Mouse (Mus musculus): ENCODE measurements around the gene Spryd3.
"Not testable (repeated sequence)": the region's sequence is repeated elsewhere in the genome, so short reads cannot be mapped to it uniquely, and the experiment has no call there.

Gene Spryd3

DNA sequence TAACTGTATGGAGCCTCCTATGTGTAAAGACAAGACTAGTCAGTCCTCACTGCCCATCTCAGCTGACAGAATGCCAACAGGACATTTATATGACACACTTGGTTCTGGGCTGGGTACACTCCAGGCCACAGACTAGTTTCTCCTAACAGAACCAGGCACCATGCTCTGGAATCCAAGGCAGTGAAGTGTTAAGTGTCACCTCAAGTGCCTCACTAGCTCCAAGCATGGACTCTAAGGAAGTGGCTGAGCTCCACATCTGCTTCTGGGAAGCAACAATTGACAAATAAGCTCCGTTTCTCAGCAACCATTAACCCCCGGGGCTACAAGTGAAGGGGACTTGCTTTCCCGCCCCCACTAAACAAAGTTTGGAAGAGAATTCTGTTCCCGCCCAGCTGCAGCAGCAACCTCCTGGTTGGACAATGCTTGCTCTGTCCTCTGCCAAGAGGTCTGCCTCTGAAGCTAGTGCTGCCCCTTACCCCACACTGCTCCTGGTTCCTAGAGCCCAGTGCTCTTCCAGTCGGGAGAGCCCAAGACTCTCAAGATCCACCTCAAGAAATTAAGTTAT lies 38.0 kb downstream of the Spryd3 start:
- DNase-seq: no peak

DNA sequence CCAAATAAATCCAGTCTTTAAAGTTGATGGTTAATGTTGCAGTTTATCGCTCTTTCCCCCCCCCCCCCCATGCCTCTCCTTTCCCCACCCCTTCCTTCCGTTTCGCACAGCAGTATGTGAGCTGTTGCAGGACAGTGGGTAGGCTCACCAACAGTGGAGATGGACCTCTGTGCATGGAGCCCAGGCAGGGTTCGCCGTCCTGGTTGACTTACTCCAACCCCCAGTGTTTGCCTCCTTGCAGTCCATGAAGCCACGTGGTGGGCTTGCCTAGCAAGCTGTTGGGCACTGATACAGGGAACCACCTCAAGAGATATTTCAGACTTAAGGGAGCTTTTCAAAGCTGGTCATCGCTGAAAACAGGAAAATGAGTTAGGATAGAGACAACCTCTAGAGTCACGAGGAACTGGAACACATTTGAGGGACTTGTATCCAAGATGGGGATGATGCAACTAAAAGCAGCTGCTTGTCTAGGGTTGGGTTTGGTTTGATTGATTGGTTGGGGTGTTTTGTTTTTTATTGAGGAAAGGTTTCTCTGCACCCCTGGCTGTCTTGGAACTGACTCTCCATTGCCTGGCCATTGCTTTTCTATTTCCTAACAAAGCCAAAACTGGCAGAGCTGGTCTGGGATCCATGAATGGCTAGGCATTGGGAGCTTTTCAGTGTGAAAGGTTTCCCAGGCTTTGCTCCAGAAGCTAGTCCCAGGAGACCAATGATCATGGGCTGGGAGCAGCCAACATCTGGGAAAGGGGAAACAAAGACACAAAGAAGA lies 38.7 kb downstream of the Spryd3 start:
- no peak for DNase-seq

DNA sequence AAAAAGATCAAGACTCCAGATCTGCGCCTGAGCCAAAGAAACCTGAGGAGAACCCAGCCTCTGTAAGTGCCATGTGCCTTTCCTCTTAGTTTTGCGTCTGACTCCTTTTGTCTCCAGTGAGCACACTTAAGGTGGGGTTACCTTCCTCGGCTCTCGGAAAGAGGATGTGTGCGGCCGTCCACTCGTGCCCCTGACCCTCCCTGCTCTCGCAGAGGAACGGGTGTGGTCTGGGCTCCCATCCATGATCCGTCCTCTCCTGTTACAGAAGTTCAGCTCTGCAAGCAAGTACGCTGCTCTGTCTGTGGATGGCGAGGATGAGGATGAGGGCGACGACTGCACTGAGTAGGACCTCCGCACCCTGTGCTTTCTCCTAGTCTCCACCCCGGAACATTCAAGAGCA lies 41.0 kb downstream of the Spryd3 start:
- no peak for DNase-seq

DNA sequence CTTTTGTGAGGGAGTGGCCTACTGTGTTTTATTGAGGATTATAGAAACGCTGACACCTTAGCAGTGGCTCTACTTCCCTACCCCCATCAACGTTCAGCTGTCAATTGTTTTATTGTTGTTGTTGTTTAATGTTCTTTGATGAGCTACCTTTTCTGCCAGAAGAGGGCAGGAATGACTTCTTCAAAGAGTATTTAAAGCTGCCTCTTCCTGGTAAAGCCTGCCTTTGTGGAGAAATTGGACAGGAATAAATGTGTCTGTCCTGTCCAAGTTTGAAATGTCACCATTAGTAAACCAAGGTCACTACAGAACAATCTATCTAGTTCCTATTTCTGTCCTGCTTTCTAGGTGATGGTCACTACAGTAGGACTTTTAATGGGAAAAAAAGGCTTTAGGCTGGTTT lies 41.9 kb downstream of the Spryd3 start:
- DNase-seq: no peak

DNA sequence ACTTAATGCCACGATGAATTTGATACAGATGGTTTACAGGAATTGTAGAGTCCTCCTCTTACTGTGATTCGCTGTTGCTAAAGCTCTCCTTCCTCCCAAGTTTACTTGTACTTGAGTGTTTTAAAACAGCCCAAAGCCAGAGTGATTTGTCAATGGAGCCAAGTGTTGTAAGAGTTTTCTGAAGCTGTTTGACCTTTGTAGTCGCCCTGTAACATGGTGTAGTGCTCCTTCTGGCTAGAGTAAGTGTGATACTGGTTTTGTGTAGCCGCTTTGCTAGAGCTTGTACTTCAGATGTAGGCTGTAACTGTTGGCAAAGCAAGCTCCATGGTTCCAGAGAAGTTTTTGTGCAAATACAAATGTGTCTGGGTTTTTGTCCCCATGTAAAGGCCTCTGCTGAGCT lies 43.8 kb downstream of the Spryd3 start:
- no peak for DNase-seq

DNA sequence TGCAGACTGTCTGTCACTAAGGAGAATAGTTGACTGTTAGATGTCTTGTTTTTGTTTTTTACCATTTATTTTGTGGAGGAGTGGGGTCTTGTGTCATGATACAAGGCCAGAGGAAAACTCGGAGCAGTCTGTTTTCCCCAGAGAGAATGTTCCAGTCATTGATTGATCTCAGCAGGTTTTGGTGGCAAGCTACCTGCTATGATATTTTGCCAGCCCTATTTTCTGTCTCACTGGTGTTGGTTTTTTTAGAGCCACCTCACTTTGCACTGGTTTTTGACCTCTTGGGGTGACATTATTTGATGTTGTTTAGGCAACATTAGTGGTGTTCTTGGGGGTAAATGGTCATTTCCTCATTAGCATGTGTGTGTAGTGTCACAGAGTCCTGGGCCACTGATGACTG lies 44.3 kb downstream of the Spryd3 start:
- no peak for DNase-seq

DNA sequence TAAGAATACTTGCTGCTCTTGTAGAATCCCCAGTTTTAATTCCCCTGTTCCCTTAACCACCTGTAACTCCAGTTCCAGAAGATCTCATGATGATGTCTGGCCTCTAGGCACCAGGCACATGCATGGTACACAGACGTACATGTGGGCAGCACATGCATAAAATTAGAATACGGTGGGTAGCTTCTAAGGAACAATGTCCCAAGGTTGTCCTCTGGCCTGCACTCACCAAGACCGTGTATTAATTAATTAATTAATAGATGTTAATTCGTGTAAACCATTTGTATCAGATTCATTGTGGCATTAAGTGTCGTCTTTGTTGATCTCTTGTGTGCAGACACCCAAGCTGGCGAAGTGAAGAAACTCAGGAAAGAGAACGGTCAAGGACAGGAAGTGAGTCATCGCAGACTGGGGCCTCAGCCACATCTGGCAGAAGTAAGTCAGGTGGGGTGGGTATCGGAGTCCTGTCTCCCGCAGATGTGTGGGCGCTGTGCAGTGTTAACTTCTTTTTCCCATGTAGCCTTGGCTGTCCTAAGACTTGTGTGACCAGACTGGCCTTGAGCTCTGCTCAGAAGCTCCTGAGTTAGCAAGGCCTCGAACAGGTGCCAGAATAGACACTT lies 44.9 kb downstream of the Spryd3 start:
- DNase-seq: no peak

DNA sequence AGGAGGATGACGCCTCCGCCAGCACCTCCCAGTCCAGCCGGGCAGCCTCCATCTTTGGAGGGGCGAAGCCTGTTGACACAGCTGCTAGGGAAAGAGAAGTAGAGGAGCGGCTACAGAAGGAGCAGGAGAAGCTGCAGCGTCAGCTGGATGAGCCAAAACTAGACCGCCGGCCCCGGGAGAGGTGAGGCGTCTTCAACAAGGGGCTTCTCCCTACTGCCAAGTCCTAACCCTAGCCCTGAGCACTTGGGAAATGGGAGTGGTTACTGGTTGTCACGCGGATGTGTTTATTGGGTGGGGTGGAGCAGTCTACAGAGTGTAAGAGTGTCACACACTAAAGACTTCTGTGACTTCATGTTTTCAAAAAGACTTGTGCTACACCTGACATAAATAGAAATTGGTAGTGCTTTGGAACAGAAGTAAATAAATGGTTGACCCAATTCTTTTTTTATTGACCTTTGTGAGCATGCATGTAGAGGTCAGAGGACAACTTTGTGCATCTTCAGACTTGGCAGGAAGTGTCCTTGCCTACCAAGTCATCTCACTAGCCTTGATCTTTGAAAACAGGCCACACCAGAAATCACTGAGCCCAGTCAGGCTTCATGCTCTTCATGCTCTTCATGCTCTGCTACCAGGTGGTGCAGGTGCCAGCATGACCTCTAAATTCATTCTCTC lies 46.0 kb downstream of the Spryd3 start:
- DNase-seq: no peak

DNA sequence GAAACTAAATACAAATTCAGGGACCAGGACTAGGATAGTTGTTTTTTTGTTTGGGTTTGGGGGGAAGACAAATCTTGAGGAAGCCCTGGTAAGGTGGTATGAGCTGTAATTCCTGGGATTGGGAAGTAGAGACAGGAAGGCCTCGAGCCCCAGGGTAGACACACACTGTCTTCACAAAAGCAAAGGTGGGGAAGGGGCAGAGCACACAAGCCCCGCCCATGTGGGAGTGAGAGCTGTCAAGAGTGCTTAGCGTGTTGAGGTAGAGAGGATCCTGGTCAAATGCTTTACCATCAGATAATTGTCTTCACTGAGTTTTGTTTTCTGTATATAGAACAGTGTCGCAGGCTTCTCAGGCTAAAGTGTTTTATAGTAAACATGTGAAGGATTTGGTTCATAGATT lies 53.0 kb downstream of the Spryd3 start:
- DNase-seq: no peak

DNA sequence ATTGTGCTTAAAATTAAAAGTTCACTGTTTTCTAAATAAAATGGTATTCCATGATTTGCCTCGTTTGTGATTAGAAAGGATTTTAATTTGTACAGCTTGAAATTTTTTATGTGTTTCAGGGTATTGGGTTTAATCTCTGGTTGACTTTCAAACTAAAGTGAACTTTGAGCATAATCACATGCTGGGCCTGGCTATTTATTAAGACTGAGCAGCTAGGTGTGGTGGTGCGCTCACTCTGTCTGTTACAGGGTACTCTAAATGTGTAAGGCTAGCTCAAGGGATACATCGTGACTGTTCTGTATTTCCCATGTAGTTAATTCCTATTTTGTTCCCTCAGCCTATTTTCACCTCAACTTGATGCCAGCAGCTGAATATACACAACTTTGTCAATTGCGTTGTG lies 53.9 kb downstream of the Spryd3 start:
- DNase-seq: no peak

DNA sequence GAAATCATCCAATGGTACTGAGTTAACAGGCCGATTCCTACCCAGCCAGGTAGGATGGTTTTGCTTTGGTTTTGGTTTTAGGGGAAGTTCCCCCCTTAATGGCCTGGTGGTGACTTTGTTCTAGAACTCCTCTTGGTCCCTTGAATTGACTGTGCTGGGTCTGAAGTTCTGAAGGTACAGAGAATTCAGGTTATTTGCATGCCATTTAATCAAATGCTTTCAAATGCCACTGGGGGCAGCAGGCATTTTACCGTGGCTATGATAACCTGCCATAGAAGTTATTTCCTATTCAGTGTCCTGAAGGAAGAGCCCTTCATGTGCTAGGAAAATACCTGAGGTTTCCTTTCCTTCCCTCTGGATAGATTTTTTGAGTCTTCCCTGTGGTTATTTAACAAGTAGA lies 55.6 kb downstream of the Spryd3 start:
- DNase-seq: no peak

DNA sequence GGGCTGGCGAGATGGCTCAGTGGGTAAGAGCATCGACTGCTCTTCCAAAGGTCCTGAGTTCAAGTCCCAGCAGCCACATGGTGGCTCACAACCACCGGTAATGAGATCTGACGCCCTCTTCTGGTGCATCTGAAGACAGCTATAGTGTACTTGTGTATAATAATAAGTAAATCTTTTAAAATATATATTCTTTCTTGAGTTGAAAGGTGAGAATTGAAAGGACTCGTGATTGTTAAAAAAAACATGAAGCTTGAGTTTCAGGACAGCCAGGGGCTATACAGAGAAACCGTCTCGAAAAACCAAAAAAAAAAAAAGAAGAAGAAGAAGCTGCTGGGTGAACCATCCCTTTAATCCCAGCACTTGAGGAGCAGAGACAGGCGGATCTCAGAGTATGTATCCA lies 56.1 kb downstream of the Spryd3 start:
- DNase-seq: not testable (repeated sequence)

DNA sequence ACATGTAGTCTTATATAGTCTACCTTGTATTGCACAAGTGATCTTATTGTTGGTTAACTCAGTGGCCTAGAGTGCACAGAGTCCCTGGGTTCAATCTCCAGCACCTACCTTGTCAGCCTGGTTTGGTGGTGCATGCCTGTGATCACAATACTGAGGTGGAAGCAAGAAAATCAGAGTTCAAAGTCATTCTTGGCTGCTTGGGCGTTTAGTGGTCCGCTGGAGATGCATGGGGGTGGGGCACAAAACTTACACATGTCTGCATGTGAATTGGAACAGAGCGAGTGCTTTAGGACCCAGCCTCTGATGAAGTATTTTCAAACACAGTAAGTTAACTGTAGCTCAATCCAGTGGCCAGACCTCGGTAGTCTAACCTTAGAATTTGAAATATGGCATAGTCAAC lies 56.8 kb downstream of the Spryd3 start:
- no peak for DNase-seq

DNA sequence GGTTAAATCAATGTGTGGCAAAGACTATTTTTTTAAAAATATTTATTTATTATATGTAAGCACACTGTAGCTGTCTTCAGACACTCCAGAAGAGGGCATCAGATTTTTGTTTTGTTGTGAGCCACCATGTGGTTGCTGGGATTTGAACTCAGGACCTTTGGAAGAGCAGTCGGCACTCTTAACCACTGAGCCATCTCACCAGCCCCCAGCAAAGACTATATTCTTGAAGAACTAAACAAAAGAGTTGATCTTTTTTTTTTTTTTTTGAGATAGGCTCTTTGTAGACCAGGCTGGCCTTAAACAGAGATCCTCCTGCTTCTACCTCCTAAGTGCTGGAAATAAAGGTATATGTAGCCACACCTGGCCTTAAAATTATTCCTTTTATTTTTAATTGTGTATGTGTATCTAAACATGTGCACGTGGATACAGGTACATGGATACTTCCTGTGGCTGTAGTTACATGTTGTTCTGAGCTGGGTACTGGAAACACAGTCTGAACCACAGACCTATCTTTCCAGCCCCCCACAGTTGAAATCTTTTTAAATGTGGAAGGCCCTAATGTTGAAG lies 58.8 kb downstream of the Spryd3 start:
- no peak for DNase-seq

DNA sequence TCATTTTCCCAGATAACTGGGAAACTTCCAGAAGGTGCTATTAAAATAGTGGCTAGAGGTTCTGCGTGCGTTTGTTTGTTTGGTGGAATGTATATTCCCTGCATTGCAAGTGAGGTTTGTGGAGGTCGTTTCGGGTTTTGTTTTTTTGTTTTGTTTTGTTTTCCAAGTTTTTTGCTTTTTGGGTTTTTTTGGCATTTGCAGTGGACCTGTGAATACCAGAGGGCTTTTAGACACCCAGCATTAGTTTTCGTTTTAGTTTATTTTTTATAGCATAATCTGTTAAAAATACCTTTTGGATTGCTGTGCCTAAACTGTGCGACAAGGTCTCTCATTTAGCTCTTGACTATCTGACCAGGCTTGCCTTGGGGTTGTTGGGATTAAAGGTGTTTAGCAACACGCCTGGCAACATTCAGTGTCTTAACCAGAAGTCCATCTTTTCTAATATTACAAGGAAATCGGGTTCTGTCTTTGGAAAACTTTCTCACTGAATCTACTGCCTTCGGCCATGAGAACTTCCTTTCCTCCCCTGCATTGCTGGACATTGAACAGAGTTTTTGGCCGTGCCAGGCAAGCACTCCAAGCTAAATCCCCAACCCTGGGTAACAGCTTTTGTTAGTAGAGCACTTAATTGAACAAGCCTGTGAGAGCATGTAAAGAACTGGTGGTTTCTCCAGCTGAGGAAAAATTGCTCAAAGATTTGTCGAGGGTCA lies 61.0 kb downstream of the Spryd3 start:
- DNase-seq: no peak

DNA sequence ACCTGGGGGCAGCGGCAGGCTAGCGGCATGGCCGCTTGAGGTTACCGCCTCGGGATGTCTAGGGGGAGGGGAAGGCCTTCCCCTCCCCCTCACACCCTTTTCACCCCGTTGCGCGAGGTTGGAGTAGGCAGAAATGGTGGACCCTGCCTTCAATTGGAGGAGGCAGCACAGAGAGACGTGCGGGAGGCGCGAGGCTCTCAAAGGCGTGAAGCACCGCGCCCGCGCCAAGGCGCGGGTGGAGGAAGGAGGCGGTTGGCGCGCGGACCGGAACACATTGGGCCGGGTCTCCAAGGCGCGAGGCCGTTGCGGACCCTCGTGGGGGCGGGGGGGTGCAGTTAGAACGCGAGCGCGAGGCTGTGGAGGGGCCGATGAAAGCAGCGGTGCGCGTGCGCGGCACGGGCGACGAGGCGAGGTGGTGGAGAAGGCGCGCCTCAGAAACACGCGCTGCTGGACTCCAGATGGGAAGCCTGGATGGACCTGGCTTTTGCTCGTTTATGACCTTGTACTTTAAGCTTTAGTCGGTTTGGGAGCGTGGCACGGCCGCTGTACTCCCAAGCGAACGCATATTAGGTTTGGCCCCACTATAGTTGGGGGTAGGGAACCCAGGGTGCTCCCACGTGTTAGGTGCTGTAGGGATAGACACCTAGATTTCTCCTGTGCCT lies 61.8 kb downstream of the Spryd3 start:
- peak; percentile 75 to 86 for DNase-seq

DNA sequence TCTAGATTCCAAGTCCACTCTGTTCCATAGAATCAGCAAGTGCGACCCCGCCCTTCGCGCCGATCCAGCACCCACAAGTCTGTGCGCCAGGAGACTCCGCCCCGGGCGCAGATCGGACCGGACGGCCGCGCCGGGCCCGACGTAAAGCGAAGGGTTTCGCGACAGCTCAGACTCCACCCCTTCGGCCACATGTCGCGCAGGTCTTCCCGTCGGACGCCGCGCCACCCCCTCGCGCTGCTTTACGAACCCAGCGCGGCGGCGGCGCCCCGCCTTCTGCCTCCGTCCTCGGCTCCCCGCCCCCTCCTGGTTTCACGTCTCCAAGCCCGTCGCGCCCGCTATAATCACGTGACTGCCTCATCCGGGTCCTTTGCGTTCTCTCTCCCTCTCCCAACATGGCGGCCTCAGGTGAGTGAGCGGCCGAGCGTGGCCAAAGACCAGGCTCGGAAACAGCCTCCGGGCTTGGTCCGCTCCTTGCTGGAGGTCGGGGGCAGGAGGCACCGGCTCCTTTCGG lies 62.4 kb downstream of the Spryd3 start, which contains the start of gene Eif4b:
Gene Eif4b, plus strand, starts transcription at position 215 of the 511 bp plus-strand sequence.
- peak; percentile 99 to 100 for DNase-seq

DNA sequence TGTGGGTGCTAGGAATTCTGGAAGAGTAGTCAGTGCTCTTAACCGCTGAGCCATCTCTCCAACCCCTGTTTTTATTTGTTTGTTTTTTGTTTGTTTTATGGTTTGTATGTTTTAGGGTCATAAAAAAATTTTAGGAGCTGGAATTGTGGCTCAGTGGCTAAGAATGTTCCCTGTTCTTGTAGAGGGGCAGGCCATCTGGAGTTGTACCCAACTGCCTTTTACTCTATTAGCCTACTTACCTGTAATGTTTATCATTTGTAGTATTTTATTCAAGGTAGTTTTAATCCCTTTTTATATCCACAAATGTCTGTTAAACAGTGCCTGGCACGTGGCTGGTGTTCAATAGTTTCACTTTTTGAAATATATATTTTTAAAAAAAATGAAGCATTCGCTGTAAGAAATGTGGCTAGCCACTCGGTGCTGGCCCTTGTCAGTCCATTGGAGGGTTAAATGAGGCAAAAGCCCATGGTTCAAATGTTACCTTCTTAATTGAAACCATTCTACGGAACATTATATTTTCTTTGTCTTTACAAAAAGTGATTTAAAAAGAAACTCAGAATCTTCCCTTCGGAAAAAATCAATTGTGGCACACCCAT lies 63.0 kb downstream of the Spryd3 start:
- peak in 1 of 2 experiments; percentile 20 for DNase-seq

DNA sequence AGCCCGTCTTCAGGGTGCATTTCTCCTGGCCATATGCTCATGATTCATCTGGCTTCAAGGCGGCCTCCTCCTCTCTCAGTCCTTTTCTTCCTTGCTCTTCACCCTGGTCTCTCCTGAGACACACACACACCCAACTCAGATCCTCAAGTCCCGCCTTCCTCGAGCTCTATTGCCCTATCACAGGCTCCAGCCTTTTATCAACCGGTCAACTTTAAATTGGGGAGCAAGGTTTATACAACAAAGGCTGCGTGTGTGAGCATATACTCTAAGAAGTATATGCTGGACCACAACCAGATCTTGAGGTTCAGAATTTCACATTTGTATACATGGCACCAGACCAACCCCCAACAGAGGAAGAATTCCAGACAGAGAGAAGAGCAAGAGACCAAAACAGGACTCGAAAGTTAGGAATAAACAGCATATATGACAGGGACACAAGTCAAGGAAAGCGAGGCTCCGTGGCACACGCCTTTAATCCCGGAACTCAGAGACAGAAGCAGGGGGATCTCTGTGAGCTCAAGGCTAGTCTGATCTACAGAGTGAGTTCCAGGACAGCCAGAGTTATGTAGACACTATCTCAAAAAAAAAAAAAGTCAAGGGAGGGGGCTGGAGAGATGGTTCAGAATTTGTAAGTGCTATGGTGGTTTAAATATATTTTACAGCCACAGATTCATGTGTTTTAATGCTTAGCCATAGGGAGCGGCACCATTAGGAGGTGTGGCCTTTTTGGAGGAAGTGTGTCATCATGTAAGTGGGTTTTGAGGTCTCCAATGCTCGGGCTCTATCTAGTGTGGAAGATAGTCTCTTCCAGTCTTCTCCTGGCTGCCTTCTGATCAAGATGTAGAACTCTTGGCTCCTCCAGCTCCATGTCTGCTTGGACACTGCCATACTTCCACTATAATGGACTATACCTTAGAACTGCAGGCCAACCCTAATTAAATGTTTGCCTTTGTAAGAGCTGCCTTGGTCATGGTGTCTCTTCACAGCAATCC lies 65.3 kb downstream of the Spryd3 start:
- no peak for DNase-seq

All from cerebellum, postnatal 14 days (tissue).